Mouse (Mus musculus): ENCODE data around the gene 4931423N10Rik. TPM values are rescaled to one million over a fixed set of nuclear protein-coding genes. Genes with fewer than 3 reads are reported as not detected.

4931423N10Rik gene
- not detected for polyA plus RNA-seq (2014; fragmentation: Illumina TruSeq; extraction: RNeasy Lipid Tissue Mini Kit (QIAGEN cat#74804); ENCODE audit: low read depth, low replicate concordance)

DNA sequence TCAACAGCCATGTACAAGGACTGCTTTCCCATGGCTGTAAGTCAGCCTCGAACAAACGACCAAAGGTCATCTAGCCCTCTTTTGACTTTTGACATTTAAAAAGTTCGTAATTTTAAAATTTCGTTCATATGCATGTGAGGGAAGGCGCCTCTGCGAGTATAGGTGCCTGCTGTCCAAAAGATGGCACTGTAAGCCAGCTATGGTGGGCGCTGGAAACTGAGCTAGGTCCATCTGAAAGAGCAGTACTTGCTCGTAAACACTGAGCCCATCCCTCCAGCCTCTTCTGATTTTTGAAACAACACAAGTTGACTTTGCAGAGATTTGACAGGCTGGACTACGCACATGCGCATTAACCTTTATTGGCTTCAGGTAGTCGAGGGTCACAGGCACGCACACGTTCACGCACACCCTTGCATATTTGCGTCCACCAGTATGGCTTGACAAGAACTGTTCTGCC is at the start of gene 4931423N10Rik:
4931423N10Rik (plus strand) TSS at position 407 of the 457 bp plus-strand sequence.

Other genes starting within 250 kb of the 4931423N10Rik start
- gene Abi1, start 167.2 kb upstream of the 4931423N10Rik start, polyA plus RNA-seq (2014; fragmentation: Illumina TruSeq; extraction: RNeasy Lipid Tissue Mini Kit (QIAGEN cat#74804); ENCODE audit: low read depth, low replicate concordance), result 177 TPM
- gene Acbd5, start 139.3 kb upstream of the 4931423N10Rik start, polyA plus RNA-seq (2014; fragmentation: Illumina TruSeq; extraction: RNeasy Lipid Tissue Mini Kit (QIAGEN cat#74804); ENCODE audit: low read depth, low replicate concordance), result 285 TPM
- gene Mastl, start 51.5 kb upstream of the 4931423N10Rik start, polyA plus RNA-seq (2014; fragmentation: Illumina TruSeq; extraction: RNeasy Lipid Tissue Mini Kit (QIAGEN cat#74804); ENCODE audit: low read depth, low replicate concordance), result 5.5 TPM
- 310 TPM for gene Yme1l1, start 51.1 kb upstream of the 4931423N10Rik start, polyA plus RNA-seq (2014; fragmentation: Illumina TruSeq; extraction: RNeasy Lipid Tissue Mini Kit (QIAGEN cat#74804); ENCODE audit: low read depth, low replicate concordance)
- not detected for gene Nxph2, start 113.8 kb downstream of the 4931423N10Rik start, polyA plus RNA-seq (2014; fragmentation: Illumina TruSeq; extraction: RNeasy Lipid Tissue Mini Kit (QIAGEN cat#74804); ENCODE audit: low read depth, low replicate concordance)